Mouse (Mus musculus) embryonic fibroblast, embryonic 13.5 days (primary cell): ENCODE data around the gene Sptbn2.

Experiments used
- CTCF ChIP-seq: IDR thresholded peaks from 2 replicates; pipeline ENCODE4 v1.5.1; 2011; ENCODE audit warnings: mild to moderate bottlenecking, control low read depth, low read length, moderate library complexity, borderline replicate concordance; ENCODE audit not compliant: insufficient read depth
- POLR2A ChIP-seq: IDR thresholded peaks from 2 replicates; pipeline ENCODE4 v1.6.1; 2011; ENCODE audit warnings: low read depth, mild to moderate bottlenecking, control low read depth, low read length, moderate library complexity

DNA sequence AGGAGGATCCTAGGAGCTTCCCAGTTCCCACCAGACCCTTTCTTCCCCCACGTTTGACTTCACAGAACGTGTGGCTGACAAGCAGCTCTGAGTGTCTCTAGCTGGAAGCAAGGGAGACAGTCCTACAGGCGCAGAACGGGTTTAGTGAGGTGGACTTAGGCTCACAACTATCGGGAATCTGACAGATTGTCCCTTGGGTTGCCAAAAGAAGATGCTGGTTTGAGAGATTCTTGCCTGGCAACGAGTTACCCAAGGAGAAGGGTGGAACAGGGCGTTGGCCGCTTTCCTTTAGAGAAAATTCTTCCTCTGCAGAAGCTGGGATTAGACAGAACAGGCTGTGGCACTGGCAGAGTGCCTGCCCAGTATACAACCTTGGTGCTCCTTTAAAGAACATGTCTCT, 12.1 kb upstream of the Sptbn2 start:
- TF ChIP-seq CTCF (no peak), POLR2A (no peak)
